Comparison of ENCODE assay signal across 20 mouse cellular contexts in genomic region chr16:11154500-11154899, GRCm38 (mm10). TPM values are rescaled to one million over a fixed set of nuclear protein-coding genes. Genes with fewer than 3 reads are reported as not detected.
DNase-seq lines count a peak whose midpoint lies in the region; ATAC-seq and TF ChIP-seq lines count a peak whose summit lies in the region.
"Had no signal": no experiment of that assay in that cellular context is flagged by ENCODE, and none has a peak within 500 bp of the region (broad histone marks: within the 10 kb centered on the region; RNA-seq: fewer than 3 reads in every experiment).

No protein-coding gene starts in this region.

- ATAC-seq in kidney, postnatal 0 days (replicated peaks; ENCODE audit: low FRiP score, low read depth) = no peak
- no peak for ATAC-seq in kidney, embryonic 16.5 days (ENCODE audit: low FRiP score, low TSS enrichment)
- no peak for ATAC-seq in forebrain, postnatal 0 days
- ATAC-seq: forebrain, embryonic 15.5 days had no signal

- H3K4me1 ChIP-seq in kidney, postnatal 0 days (replicated peaks; ENCODE audit: insufficient read depth, low read length) = no peaks in the 10 kb centered on the region
- H3K4me1 ChIP-seq in kidney, embryonic 16.5 days (ENCODE audit: insufficient read depth, low read length) = no peaks in the 10 kb centered on the region
- no peaks in the 10 kb centered on the region for H3K4me1 ChIP-seq in E14TG2a.4 (replicated peaks; ENCODE audit: low read depth, low read length)
- H3K4me1 ChIP-seq in forebrain, postnatal 0 days (ENCODE audit: insufficient read depth) = no peaks in the 10 kb centered on the region
- H3K4me1 ChIP-seq: forebrain, embryonic 15.5 days; limb, embryonic 13.5 days; midbrain, embryonic 12.5 days had no signal

- TF ChIP-seq CTCF in kidney, postnatal 0 days (IDR thresholded peaks at IDR 0.05; ENCODE audit: low read depth) = peak; percentile 39
- TF ChIP-seq CTCF in E14TG2a.4 (conservative IDR thresholded peaks at IDR 0.05; ENCODE audit: low read length) = peak; percentile 44
- no peak; the same call in 1 of the 2 replicates for TF ChIP-seq CTCF in forebrain, postnatal 0 days (IDR thresholded peaks at IDR 0.05; ENCODE audit: low read depth)

- H3K36me3 ChIP-seq in kidney, postnatal 0 days (ENCODE audit: insufficient read depth, low read length) = peaks cover 48% of the 10 kb centered on the region
- H3K36me3 ChIP-seq in kidney, embryonic 16.5 days (ENCODE audit: insufficient read depth, low read length) = peaks cover 64% of the 10 kb centered on the region
- peaks cover 79% of the 10 kb centered on the region for H3K36me3 ChIP-seq in E14TG2a.4 (ENCODE audit: insufficient read depth, low read length)
- peaks cover 56% of the 10 kb centered on the region for H3K36me3 ChIP-seq in forebrain, postnatal 0 days (ENCODE audit: insufficient read depth)

- DNase-seq in kidney, postnatal 0 days (ENCODE audit: low spot score) = no peak
- DNase-seq in lung, postnatal 36 days = peak; percentile 26
- DNase-seq in lung, adult 18-20 months = no peak
- DNase-seq in induced T-regulatory cell, adult 2 months (ENCODE audit: low read depth) = peak; percentile 42
- DNase-seq in forebrain, postnatal 0 days = no peak
- DNase-seq in layer of hippocampus, adult 9-11 months = no peak
- DNase-seq: adrenal gland, postnatal 36 days; cerebellum, adult 9-11 months; embryo, embryonic 11 days; heart, postnatal 14 days; kidney, adult 8-10 months; right cerebral cortex, adult 18-20 months; spleen, adult 18-20 months had no signal

- no peaks in the 10 kb centered on the region for H3K27me3 ChIP-seq in kidney, postnatal 0 days (ENCODE audit: insufficient read depth, low read length)
- H3K27me3 ChIP-seq in kidney, embryonic 16.5 days (ENCODE audit: insufficient read depth, low read length) = no peaks in the 10 kb centered on the region
- no peaks in the 10 kb centered on the region for H3K27me3 ChIP-seq in E14TG2a.4 (ENCODE audit: insufficient read depth, low read length)
- no peaks in the 10 kb centered on the region for H3K27me3 ChIP-seq in forebrain, postnatal 0 days (ENCODE audit: insufficient read depth, low read length)
- H3K27me3 ChIP-seq: forebrain, embryonic 15.5 days; limb, embryonic 13.5 days; midbrain, embryonic 12.5 days had no signal

- H3K9ac ChIP-seq in kidney, postnatal 0 days (ENCODE audit: low read depth, low read length) = no peak overlapping the region
- no peak overlapping the region for H3K9ac ChIP-seq in kidney, embryonic 16.5 days (replicated peaks; ENCODE audit: low read length)
- no peak overlapping the region for H3K9ac ChIP-seq in forebrain, postnatal 0 days
- H3K9ac ChIP-seq: forebrain, embryonic 15.5 days; hindbrain, embryonic 14.5 days; limb, embryonic 13.5 days; midbrain, embryonic 12.5 days had no signal

- H3K4me2 ChIP-seq in kidney, postnatal 0 days (ENCODE audit: low read length) = no peak overlapping the region
- no peak overlapping the region for H3K4me2 ChIP-seq in kidney, embryonic 16.5 days (replicated peaks; ENCODE audit: low read depth, low read length)
- no peak overlapping the region for H3K4me2 ChIP-seq in forebrain, postnatal 0 days (ENCODE audit: low read depth)
- H3K4me2 ChIP-seq: forebrain, embryonic 15.5 days; hindbrain, embryonic 14.5 days; limb, embryonic 13.5 days; midbrain, embryonic 12.5 days had no signal

- H3K27ac ChIP-seq in kidney, postnatal 0 days = no peak overlapping the region
- H3K27ac ChIP-seq in kidney, embryonic 16.5 days (ENCODE audit: low read length) = no peak overlapping the region
- H3K27ac ChIP-seq in forebrain, postnatal 0 days (ENCODE audit: low read depth, low read length) = no peak overlapping the region
- H3K27ac ChIP-seq: forebrain, embryonic 15.5 days; hindbrain, embryonic 14.5 days; limb, embryonic 13.5 days; macrophage; midbrain, embryonic 12.5 days had no signal

- no peaks in the 10 kb centered on the region for H3K9me3 ChIP-seq in kidney, postnatal 0 days (replicated peaks; ENCODE audit: low read length)
- no peaks in the 10 kb centered on the region for H3K9me3 ChIP-seq in kidney, embryonic 16.5 days (ENCODE audit: low read length)
- H3K9me3 ChIP-seq in E14TG2a.4 (ENCODE audit: low read length) = no peaks in the 10 kb centered on the region
- H3K9me3 ChIP-seq in forebrain, postnatal 0 days (ENCODE audit: low read length) = no peaks in the 10 kb centered on the region
- H3K9me3 ChIP-seq: forebrain, embryonic 15.5 days; midbrain, embryonic 12.5 days had no signal

- H3K4me3 ChIP-seq in kidney, postnatal 0 days (replicated peaks; ENCODE audit: low read depth, low read length) = no peak overlapping the region
- no peak overlapping the region for H3K4me3 ChIP-seq in kidney, embryonic 16.5 days (ENCODE audit: low read length)
- no peak overlapping the region for H3K4me3 ChIP-seq in E14TG2a.4 (replicated peaks; ENCODE audit: low read length)
- no peak overlapping the region for H3K4me3 ChIP-seq in forebrain, postnatal 0 days (ENCODE audit: low read depth, low read length)
- H3K4me3 ChIP-seq: forebrain, embryonic 15.5 days; limb, embryonic 13.5 days; midbrain, embryonic 12.5 days had no signal

RNA-seq across cellular contexts. Expression of gene Txndc11, which starts 20.1 kb away (rescaled TPM):
- 28.8 and 33.3 TPM in 2 replicates for polyA plus RNA-seq in kidney, postnatal 0 days (2015; fragmentation: Nextera tagmentation; extraction: Ambion mirVana)
- 33.4 and 34.8 TPM in 2 replicates for polyA plus RNA-seq in kidney, embryonic 16.5 days (2015; fragmentation: Nextera tagmentation; extraction: Ambion mirVana)
- 40.5 and 43.8 TPM in 2 replicates for total RNA-seq in forebrain, postnatal 0 days (2014; rRNA removed)
- 26.8 and 29.9 TPM in 2 replicates for polyA plus RNA-seq in forebrain, postnatal 0 days (2015; fragmentation: Nextera tagmentation; extraction: Ambion mirVana)

RNA-seq across cellular contexts. Expression of gene Zc3h7a, which starts 21.7 kb away (rescaled TPM):
- 45.0 and 50.7 TPM in 2 replicates for polyA plus RNA-seq in kidney, postnatal 0 days (2015; fragmentation: Nextera tagmentation; extraction: Ambion mirVana)
- 90.9 and 98.1 TPM in 2 replicates for polyA plus RNA-seq in kidney, embryonic 16.5 days (2015; fragmentation: Nextera tagmentation; extraction: Ambion mirVana)
- 61.7 and 76.6 TPM in 2 replicates for total RNA-seq in forebrain, postnatal 0 days (2014; rRNA removed)
- 20.3 and 32.2 TPM in 2 replicates for polyA plus RNA-seq in forebrain, postnatal 0 days (2015; fragmentation: Nextera tagmentation; extraction: Ambion mirVana)

RNA-seq across cellular contexts. Expression of gene Rsl1d1, which starts 48.6 kb away (rescaled TPM):
- polyA plus RNA-seq in kidney, postnatal 0 days (2015; fragmentation: Nextera tagmentation; extraction: Ambion mirVana) = 160 and 167 TPM in 2 replicates
- polyA plus RNA-seq in kidney, embryonic 16.5 days (2015; fragmentation: Nextera tagmentation; extraction: Ambion mirVana) = 179 and 182 TPM in 2 replicates
- total RNA-seq in forebrain, postnatal 0 days (2014; rRNA removed) = 96.1 and 96.3 TPM in 2 replicates
- 157 and 175 TPM in 2 replicates for polyA plus RNA-seq in forebrain, postnatal 0 days (2015; fragmentation: Nextera tagmentation; extraction: Ambion mirVana)

Comparison
In these comparisons a context has a peak if more than half of its experiments do, and no peak if none do; other contexts are left out.
1. DNase-seq: peak in lung, postnatal 36 days (single experiment) and induced T-regulatory cell, adult 2 months (single experiment); none in kidney, postnatal 0 days (single experiment), lung, adult 18-20 months (0 of 2), forebrain, postnatal 0 days (single experiment) and layer of hippocampus, adult 9-11 months (single experiment).